Mouse (Mus musculus): ENCODE results near the gene Ankrd44. TPM values are rescaled to one million over a fixed set of nuclear protein-coding genes. Genes with fewer than 3 reads are reported as not detected.
"Not testable (repeated sequence)": the region's sequence is repeated elsewhere in the genome, so short reads cannot be mapped to it uniquely, and the experiment has no call there.

Gene Ankrd44
- polyA plus RNA-seq (2015; fragmentation: Nextera tagmentation; extraction: Ambion mirVana), result 5.9 and 6.3 TPM in 2 replicates

DNA sequence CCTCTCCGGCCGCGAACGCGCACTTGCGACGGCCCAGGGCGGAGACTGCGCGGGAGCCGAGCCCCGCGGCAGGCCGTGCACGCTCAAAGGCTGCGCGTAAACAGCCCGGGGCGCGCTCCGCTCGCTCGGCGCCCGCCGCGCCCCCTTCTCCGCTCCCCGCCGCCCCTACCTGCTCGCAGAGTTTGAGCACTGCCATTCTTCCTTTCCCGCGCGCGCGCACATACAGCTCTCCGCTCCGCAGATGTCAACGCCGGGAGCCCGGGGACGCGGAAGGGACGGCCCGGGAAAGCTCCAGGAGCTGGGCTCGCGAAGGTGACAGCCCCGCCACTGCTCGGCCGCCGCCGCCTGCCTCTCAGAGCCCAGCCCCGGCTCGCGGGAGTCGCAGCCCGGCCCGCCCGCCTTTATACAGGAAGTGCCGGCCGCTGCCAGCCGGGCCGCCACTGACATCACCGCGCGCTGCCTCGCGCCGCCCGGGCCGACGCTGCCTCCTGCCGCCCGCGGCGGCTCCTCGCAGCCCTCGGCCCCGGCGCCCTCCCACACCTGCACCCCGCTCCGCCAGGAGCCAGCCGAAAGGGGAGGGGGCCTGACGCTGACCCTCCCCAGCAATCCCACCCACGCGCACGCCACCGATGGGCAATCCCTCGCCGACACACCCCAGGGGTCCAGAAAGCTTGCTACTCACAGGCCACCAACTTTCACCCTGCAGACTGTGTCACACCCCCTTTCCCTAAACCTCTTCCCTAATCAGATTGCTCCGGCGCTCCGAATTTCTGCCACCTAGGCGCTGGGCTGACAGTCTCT lies at the start of gene Ankrd44:
Ankrd44 (minus strand) TSS at position 417 of the 801 bp plus-strand sequence.
- Histone ChIP-seq H3K27ac (replicated peaks) (peak within 1 kb of the TSS; percentile 89), H3K4me1 (peaks cover 50% of the 10 kb centered on the region), H3K36me3 (no peaks in the 10 kb centered on the region), H3K27me3 (replicated peaks) (no peaks in the 10 kb centered on the region), H3K4me2 (peak within 1 kb of the TSS; percentile 93), H3K4me3 (peak within 1 kb of the TSS; percentile 93), H3K9ac (peak within 1 kb of the TSS; percentile 93), H3K9me3 (no peaks in the 10 kb centered on the region)
- under 1% methylated on average over 75 of the region's 94 CpGs for WGBS
- ATAC-seq (ENCODE audit: extremely low read depth, insufficient number of reproducible peaks, low FRiP score, low TSS enrichment), result peak; percentile 70

DNA sequence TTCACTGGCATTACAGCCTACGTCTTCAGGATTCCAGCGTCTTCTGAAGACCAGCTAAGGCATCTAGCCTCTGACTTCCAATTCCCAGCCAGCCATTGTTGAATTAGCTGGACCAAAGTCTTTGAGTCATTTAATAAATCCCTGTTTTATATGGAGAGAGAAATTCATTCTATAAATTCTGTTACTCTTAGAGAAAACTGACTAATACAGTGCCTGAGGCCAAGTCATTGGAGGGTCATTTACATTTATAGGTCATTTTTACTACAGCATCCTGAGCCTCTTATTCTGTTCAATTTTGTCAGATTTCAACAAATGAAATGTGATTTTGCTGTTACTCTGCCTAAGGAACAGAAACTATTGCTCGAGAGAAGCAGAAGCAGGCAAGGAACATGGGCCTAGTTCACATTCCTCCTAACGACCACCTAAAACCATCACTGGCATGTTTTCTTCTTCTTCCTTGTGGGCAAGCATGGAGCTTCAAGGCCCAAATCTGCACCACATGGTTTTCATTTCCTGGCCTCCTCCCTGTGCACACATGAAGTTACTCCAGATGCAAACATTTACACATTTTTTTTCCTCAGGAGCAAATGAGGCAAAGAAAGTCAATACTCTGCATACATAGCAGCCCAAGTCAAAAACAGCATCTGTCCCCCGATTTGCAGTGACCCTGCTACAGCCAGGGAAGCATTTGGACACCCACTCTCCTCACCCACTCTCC lies 45.7 kb upstream of the Ankrd44 start:
- no peak for ATAC-seq (ENCODE audit: extremely low read depth, insufficient number of reproducible peaks, low FRiP score, low TSS enrichment)
- H3K4me2 ChIP-seq, result no peak overlapping the region

DNA sequence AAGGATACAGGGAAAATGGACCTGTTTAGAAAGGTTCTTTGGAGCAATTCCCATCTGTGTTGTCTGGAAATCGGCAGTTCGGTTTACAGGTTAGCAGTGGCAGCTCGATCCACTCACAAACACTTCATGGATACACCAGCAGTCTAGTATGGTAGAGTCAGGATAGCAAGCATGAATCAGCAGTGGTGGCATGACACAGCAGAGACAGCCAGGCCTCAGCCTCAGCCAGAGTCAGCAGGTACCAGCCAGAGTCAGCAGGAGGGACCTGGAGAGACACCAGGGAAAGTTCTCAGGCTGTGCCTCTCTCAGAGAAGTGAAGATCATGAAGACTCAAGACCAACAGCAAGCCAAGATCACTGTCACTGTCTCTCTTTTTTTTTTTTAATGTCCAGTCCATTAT lies 40.7 kb upstream of the Ankrd44 start:
- H3K9ac ChIP-seq, result no peak overlapping the region
- no peak for ATAC-seq (ENCODE audit: extremely low read depth, insufficient number of reproducible peaks, low FRiP score, low TSS enrichment)
- H3K4me1 ChIP-seq, result no peaks in the 10 kb centered on the region
- H3K27ac ChIP-seq (replicated peaks), result no peak overlapping the region
- no peak overlapping the region for H3K4me3 ChIP-seq
- 86% methylated on average over 3 of the region's 3 CpGs for WGBS
- H3K27me3 ChIP-seq (replicated peaks), result no peaks in the 10 kb centered on the region
- no peak overlapping the region for H3K4me2 ChIP-seq
- no peaks in the 10 kb centered on the region for H3K36me3 ChIP-seq
- no peaks in the 10 kb centered on the region for H3K9me3 ChIP-seq

More for the DNA sequence above, 45.7 kb upstream of the Ankrd44 start:
- no peaks in the 10 kb centered on the region for H3K36me3 ChIP-seq
- no peaks in the 10 kb centered on the region for H3K4me1 ChIP-seq
- no peaks in the 10 kb centered on the region for H3K27me3 ChIP-seq (replicated peaks)
- H3K9me3 ChIP-seq, result no peaks in the 10 kb centered on the region
- H3K4me3 ChIP-seq, result no peak overlapping the region
- 84% methylated on average over 5 of the region's 5 CpGs for WGBS
- H3K9ac ChIP-seq, result no peak overlapping the region
- no peak overlapping the region for H3K27ac ChIP-seq (replicated peaks)

DNA sequence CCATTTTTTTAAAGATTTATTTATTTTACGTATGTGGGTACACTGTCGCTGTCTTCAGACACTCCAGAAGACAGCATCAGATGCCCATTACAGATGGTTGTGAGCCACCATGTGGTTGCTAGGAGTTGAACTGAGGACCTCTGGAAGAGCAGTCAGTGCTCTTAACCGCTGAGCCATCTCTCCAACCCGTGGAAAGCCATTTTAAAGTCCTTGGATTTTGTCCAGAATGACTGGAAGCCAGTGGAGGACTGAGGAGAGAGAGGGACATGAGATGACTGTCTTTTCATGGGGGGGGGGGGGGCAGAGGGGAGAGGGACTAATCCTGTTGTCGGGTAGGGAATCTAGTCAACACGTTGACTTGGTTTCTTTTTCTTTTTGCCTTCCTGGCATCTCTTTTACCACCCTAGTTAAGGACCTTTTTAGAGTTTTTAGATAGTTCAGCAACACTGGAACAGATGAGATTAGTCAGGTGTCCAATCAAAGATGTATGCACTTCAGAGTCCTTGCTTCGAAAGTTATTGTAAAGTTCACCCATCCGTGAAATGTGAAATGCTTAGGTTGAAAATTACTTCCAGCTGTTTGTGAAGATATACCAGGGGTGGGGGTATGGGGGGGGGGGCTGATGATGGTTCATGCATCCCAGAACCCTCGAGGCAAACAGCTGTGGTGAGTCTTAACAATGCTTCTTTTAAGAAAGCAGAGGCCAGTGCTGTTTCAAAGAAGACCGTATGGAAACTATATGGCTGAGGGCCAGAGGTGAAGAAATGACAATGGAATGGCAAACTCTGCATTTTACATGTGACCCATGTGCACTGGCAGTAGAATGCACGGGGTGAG lies 39.2 kb upstream of the Ankrd44 start:
- ATAC-seq (ENCODE audit: extremely low read depth, insufficient number of reproducible peaks, low FRiP score, low TSS enrichment), result no peak

DNA sequence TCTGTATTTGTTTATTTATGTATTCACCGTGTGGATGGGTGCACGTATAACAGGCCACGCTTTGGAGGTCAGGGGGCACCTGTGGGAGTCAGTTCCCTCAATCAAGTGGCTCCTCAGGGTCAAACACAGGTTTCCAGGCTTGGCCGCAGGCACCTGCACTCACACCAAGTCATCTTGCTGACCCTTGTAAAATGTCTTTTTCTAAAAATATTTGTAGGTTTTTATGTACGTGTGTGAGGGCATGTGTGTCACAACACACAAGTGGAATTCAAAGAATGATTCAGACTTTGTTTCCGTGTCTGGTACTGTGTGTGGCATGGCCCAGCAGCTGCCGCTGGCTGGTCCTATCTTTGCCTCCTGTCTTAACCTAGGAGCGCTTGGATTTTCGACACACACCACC lies 35.5 kb upstream of the Ankrd44 start:
- 71% methylated on average over 9 of the region's 9 CpGs for WGBS
- no peaks in the 10 kb centered on the region for H3K27me3 ChIP-seq (replicated peaks)
- no peak overlapping the region for H3K4me3 ChIP-seq
- ATAC-seq (ENCODE audit: extremely low read depth, insufficient number of reproducible peaks, low FRiP score, low TSS enrichment), result no peak
- H3K4me2 ChIP-seq, result no peak overlapping the region
- H3K27ac ChIP-seq (replicated peaks), result no peak overlapping the region
- H3K36me3 ChIP-seq, result no peaks in the 10 kb centered on the region
- no peaks in the 10 kb centered on the region for H3K9me3 ChIP-seq
- H3K4me1 ChIP-seq, result no peaks in the 10 kb centered on the region
- H3K9ac ChIP-seq, result no peak overlapping the region

More for the DNA sequence above, 39.2 kb upstream of the Ankrd44 start:
- H3K9ac ChIP-seq, result no peak overlapping the region
- H3K4me2 ChIP-seq, result no peak overlapping the region
- H3K27ac ChIP-seq (replicated peaks), result no peak overlapping the region
- no peaks in the 10 kb centered on the region for H3K36me3 ChIP-seq
- WGBS, result 62% methylated on average over 11 of the region's 11 CpGs
- no peaks in the 10 kb centered on the region for H3K27me3 ChIP-seq (replicated peaks)
- no peaks in the 10 kb centered on the region for H3K4me1 ChIP-seq
- H3K9me3 ChIP-seq, result no peaks in the 10 kb centered on the region
- no peak overlapping the region for H3K4me3 ChIP-seq

DNA sequence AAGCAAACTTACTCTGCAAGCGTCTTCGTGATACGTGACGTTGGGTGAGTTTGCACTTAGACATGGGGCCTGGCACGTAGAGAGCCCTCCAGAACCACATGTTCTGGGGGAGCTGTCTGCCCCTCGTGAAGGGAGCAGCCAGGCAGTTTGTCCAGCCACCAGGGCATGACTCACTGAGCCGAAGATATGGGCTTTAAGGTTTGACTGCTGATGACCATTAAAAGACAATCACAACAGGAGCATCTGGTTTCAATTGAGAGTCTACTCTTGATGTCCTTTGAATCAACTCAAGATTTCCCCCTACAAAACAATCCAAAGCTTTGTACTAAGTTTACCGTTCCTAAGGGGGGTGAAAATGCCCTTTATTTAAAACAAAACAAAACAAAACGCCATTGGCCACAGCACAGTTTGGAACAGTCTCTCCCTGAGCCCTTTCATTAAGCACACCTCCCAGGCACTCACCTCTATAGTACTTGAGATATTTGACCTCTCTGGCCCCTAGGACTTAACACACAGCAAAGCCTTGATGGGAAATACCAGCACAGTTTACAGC lies 34.5 kb upstream of the Ankrd44 start:
- Histone ChIP-seq H3K9me3 (no peaks in the 10 kb centered on the region), H3K4me1 (no peaks in the 10 kb centered on the region), H3K4me2 (no peak overlapping the region), H3K27me3 (replicated peaks) (no peaks in the 10 kb centered on the region), H3K36me3 (no peaks in the 10 kb centered on the region), H3K27ac (replicated peaks) (no peak overlapping the region), H3K9ac (no peak overlapping the region), H3K4me3 (no peak overlapping the region)
- ATAC-seq (ENCODE audit: extremely low read depth, insufficient number of reproducible peaks, low FRiP score, low TSS enrichment), result no peak
- 66% methylated on average over 9 of the region's 9 CpGs for WGBS

DNA sequence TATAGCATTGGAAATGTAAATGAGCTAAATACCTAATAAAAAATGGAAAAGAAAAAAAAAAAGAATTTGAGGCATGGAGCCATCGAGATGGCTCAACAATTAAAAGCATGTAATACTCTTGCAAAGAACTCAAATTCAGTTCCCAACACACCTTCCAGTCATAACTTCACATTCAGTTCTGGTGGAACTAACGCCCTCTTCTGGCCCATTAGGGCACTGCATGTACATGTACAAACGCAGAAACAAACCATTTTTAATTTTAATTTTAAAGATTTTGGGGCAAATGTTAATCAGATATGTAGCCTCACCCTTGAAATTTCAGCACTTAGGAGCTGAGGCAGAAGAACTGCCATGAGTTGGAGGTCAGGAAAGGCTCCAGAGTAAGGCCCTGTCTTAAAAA lies 32.3 kb upstream of the Ankrd44 start:
- whole genome bisulfite sequencing, result 71% methylated on average over 3 of the region's 3 CpGs
- Histone ChIP-seq H3K4me3 (no peak overlapping the region), H3K27ac (replicated peaks) (no peak overlapping the region), H3K36me3 (no peaks in the 10 kb centered on the region), H3K4me1 (no peaks in the 10 kb centered on the region), H3K27me3 (replicated peaks) (no peaks in the 10 kb centered on the region), H3K9ac (no peak overlapping the region), H3K4me2 (no peak overlapping the region), H3K9me3 (no peaks in the 10 kb centered on the region)
- ATAC-seq (ENCODE audit: extremely low read depth, insufficient number of reproducible peaks, low FRiP score, low TSS enrichment), result no peak

DNA sequence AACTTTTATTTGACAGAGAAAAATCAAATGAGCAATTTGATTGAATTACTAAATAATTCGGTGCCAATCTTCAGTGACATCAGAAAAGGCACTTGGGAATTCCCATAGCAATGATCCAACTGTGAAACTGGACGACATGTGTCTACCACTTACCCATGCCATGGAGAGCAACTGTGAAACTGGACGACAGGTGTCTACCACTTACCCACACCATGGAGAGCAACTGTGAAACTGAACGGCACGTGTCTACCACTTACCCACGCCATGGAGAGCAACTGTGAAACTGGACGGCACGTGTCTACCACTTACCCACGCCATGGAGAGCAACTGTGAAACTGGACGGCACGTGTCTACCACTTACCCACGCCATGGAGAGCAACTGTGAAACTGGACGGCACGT lies 30.8 kb upstream of the Ankrd44 start:
- H3K4me1 ChIP-seq, result not testable (repeated sequence)

DNA sequence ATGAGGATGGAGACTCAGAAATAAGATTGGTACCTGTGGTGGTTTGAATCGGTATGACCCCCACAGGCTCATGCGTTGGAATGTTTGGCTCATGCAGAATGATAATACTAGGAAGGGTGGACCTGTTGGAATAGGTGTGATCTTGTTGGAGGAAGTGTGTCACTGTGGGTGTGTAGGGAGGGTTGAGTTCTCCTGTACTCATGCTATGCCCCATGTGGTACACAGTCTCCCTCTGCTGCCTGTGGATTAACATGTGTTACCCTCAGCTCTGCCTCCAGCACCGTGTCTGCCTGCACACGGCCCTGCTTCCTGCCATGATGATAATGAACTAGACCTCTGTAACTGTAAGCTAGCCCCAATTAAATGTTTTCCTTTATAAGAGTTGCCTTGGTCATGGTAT lies 28.7 kb upstream of the Ankrd44 start:
- Histone ChIP-seq H3K4me3 (no peak overlapping the region), H3K27ac (replicated peaks) (no peak overlapping the region), H3K27me3 (replicated peaks) (no peaks in the 10 kb centered on the region), H3K9ac (no peak overlapping the region), H3K4me1 (no peaks in the 10 kb centered on the region), H3K36me3 (no peaks in the 10 kb centered on the region), H3K4me2 (no peak overlapping the region), H3K9me3 (no peaks in the 10 kb centered on the region)
- WGBS, result 64% methylated on average over 4 of the region's 4 CpGs
- ATAC-seq (ENCODE audit: extremely low read depth, insufficient number of reproducible peaks, low FRiP score, low TSS enrichment), result no peak

More for the DNA sequence above, 30.8 kb upstream of the Ankrd44 start:
- H3K27me3 ChIP-seq (replicated peaks); H3K4me2 ChIP-seq; H3K36me3 ChIP-seq; H3K9me3 ChIP-seq; H3K9ac ChIP-seq; ATAC-seq (ENCODE audit: extremely low read depth, insufficient number of reproducible peaks, low FRiP score, low TSS enrichment); H3K27ac ChIP-seq (replicated peaks); H3K4me3 ChIP-seq: not testable (repeated sequence)
- 83% methylated on average over 12 of the region's 14 CpGs for WGBS

DNA sequence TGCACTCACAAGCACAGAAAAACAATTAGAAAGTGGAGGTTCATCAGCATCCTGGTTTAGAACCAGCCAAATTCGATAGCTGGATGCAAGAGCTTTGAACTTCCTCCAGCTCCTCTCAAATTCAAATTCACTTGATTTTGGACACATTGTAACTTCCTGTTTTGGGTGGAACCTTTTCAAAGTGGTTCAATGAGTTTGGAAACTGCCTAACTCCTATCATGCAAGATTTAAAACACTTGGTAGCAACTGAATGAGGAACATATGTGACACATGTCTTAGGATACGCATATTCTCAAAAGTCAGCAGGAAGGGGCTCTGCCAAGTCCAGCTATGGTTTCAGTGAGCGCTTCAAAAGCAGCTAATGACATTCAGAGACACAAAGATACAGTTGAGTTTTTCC lies 18.5 kb upstream of the Ankrd44 start:
- WGBS, result 68% methylated on average over 3 of the region's 3 CpGs
- no peaks in the 10 kb centered on the region for H3K4me1 ChIP-seq
- H3K4me3 ChIP-seq, result no peak overlapping the region
- H3K9ac ChIP-seq, result no peak overlapping the region
- H3K36me3 ChIP-seq, result no peaks in the 10 kb centered on the region
- H3K9me3 ChIP-seq, result no peaks in the 10 kb centered on the region
- no peak overlapping the region for H3K4me2 ChIP-seq
- ATAC-seq (ENCODE audit: extremely low read depth, insufficient number of reproducible peaks, low FRiP score, low TSS enrichment), result no peak
- no peak overlapping the region for H3K27ac ChIP-seq (replicated peaks)
- H3K27me3 ChIP-seq (replicated peaks), result no peaks in the 10 kb centered on the region

DNA sequence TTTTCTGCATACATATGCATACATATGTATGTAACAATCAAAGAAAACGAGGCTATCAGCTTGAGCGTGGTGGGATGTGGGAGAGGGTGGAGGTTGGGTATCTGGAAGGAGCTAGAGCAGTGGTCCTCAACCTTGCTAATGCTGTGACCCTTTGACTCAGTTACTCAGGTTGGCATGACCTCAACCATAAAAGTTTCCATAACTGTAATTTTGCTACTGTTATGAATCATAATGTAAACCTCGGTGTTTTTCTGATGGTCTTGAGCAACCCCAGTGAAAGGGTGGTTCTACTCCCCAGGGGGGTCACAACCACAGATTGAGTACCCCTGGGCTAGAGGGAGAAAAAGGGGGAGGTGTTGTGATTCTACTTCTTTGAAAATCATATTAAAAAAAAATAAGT lies 9.3 kb upstream of the Ankrd44 start:
- no peak overlapping the region for H3K4me3 ChIP-seq
- H3K9ac ChIP-seq, result no peak overlapping the region
- no peaks in the 10 kb centered on the region for H3K9me3 ChIP-seq
- no peak overlapping the region for H3K4me2 ChIP-seq
- 70% methylated on average over 3 of the region's 3 CpGs for WGBS
- H3K4me1 ChIP-seq, result peaks cover 8% of the 10 kb centered on the region
- ATAC-seq (ENCODE audit: extremely low read depth, insufficient number of reproducible peaks, low FRiP score, low TSS enrichment), result no peak
- H3K27me3 ChIP-seq (replicated peaks), result no peaks in the 10 kb centered on the region
- H3K27ac ChIP-seq (replicated peaks), result no peak overlapping the region
- no peaks in the 10 kb centered on the region for H3K36me3 ChIP-seq
